Mouse (Mus musculus): ENCODE data around the gene Rtkn2.

- TF ChIP-seq CTCF (conservative IDR thresholded peaks at IDR 0.05; ENCODE audit: insufficient read depth, insufficient read length, low read depth, low read length) (no peak), POLR2A (IDR thresholded peaks at IDR 0.05; ENCODE audit: low read depth, low read length) (no peak)
Observed at GRCm38 (mm10) chr10:67943513-67943912, 35.9 kb upstream of the Rtkn2 start.

Data from kidney, adult 2 months (tissue).